Mouse (Mus musculus) lung, adult 2 months (tissue): Measurements from ENCODE around the gene Tcl1. TPM values are rescaled to one million over a fixed set of nuclear protein-coding genes. Genes with fewer than 3 reads are reported as not detected.

ENCODE experiments used
- DNase-seq: peaks from one replicate; pipeline ENCODE4 v3.0.0; 2022
- H3K4me1 ChIP-seq: fragments of 200-500 bp; 2 replicates; pipeline ENCODE4 v1.6.1; 2011; ENCODE audit warnings: low read length; ENCODE audit not compliant: control insufficient read depth, insufficient read depth
- H3K4me3 ChIP-seq: fragments of 200-500 bp; replicated peaks from 2 replicates; pipeline ENCODE3; 2011; ENCODE audit warnings: low read depth, mild to moderate bottlenecking, control low read depth, low read length; ENCODE audit errors: extremely low read depth
- CTCF ChIP-seq: fragments of 200-500 bp; IDR thresholded peaks from 2 replicates; pipeline ENCODE4 v1.5.1; 2011; ENCODE audit warnings: mild to moderate bottlenecking, low read length, control low read depth; ENCODE audit not compliant: insufficient read depth
- POLR2A ChIP-seq: fragments of 200-500 bp; IDR thresholded peaks from 2 replicates; pipeline ENCODE4 v1.6.1; 2011; ENCODE audit warnings: low read depth, mild to moderate bottlenecking, control low read depth, low read length, borderline replicate concordance; ENCODE audit errors: extremely low read depth
- WGBS: fragments of 180-500 bp; shearing (Covaris S2); methylation state at CpG from one replicate; pipeline ENCODE4 v1.1.7; 2018; 5-methylcytosine and 5-hydroxymethylcytosine counted together
- polyA plus RNA-seq: library from polyadenylated mRNA; depleted of rRNA; stranded (reverse); fragments of >200 nt; gene quantifications from 2 replicates; pipeline ENCODE4 v1.2.3, GENCODE M21; 2012; rRNA removed

Gene Tcl1
- not detected in 2 replicates for polyA plus RNA-seq

- DNase-seq: no peak
- WGBS: 83% methylated on average over 22 of the region's 22 CpGs
- TF ChIP-seq POLR2A (no peak), CTCF (no peak)
These were observed at the start of gene Tcl1 for GRCm38 (mm10) chr12:105222601-105223319. Tcl1 (minus strand) TSS chr12:105222793.

GRCm38 (mm10) chr12:105271016-105271965 lies 48.7 kb upstream of the Tcl1 start:
- H3K4me3 ChIP-seq: no peak overlapping the region
- TF ChIP-seq POLR2A (no peak), CTCF (no peak)
- WGBS: 38% methylated on average over 17 of the region's 17 CpGs

More at GRCm38 (mm10) chr12:105222601-105223319, at the start of gene Tcl1:
- H3K4me3 ChIP-seq: no peak within 1 kb of the TSS
- no peaks in the 10 kb centered on the region for H3K4me1 ChIP-seq

GRCm38 (mm10) chr12:105267076-105267475 lies 44.5 kb upstream of the Tcl1 start:
- no peak for TF ChIP-seq POLR2A
- TF ChIP-seq CTCF: no peak
- Histone ChIP-seq H3K4me1 (no peaks in the 10 kb centered on the region), H3K4me3 (no peak overlapping the region)
- no peak for DNase-seq
- WGBS: 65% methylated on average over 5 of the region's 5 CpGs

More at GRCm38 (mm10) chr12:105271016-105271965, 48.7 kb upstream of the Tcl1 start:
- H3K4me1 ChIP-seq: no peaks in the 10 kb centered on the region
- DNase-seq: no peak

GRCm38 (mm10) chr12:105266096-105266495 lies 43.5 kb upstream of the Tcl1 start:
- Histone ChIP-seq H3K4me3 (no peak overlapping the region), H3K4me1 (no peaks in the 10 kb centered on the region)
- TF ChIP-seq CTCF (no peak), POLR2A (no peak)
- no peak for DNase-seq
- whole genome bisulfite sequencing: 7% methylated on average over 3 of the region's 3 CpGs

GRCm38 (mm10) chr12:105259221-105259620 lies 36.6 kb upstream of the Tcl1 start:
- no peak overlapping the region for H3K4me3 ChIP-seq
- no peaks in the 10 kb centered on the region for H3K4me1 ChIP-seq
- TF ChIP-seq CTCF (no peak), POLR2A (no peak)
- 41% methylated on average over 4 of the region's 4 CpGs for WGBS
- DNase-seq: no peak

- Histone ChIP-seq H3K4me1 (no peaks in the 10 kb centered on the region), H3K4me3 (no peak overlapping the region)
- TF ChIP-seq CTCF: peak; percentile 10; the same call in 1 of the 2 replicates
- no peak for TF ChIP-seq POLR2A
- DNase-seq: no peak
- 9% methylated on average over 9 of the region's 9 CpGs for WGBS
These were observed 36.2 kb upstream of the Tcl1 start for GRCm38 (mm10) chr12:105258787-105259186.

- TF ChIP-seq CTCF: no peak
- no peak for TF ChIP-seq POLR2A
- 90% methylated on average over 3 of the region's 3 CpGs for WGBS
- no peak for DNase-seq
- H3K4me1 ChIP-seq: peaks cover under 1% of the 10 kb centered on the region
- H3K4me3 ChIP-seq: no peak overlapping the region
These were observed 31.2 kb upstream of the Tcl1 start for GRCm38 (mm10) chr12:105253796-105254195.

GRCm38 (mm10) chr12:105248763-105249233 lies 26.2 kb upstream of the Tcl1 start:
- WGBS: 3% methylated on average over 9 of the region's 9 CpGs
- H3K4me3 ChIP-seq: no peak overlapping the region
- H3K4me1 ChIP-seq: peaks cover 6% of the 10 kb centered on the region
- no peak for TF ChIP-seq CTCF
- TF ChIP-seq POLR2A: no peak
- no peak for DNase-seq

- Histone ChIP-seq H3K4me3 (no peak overlapping the region), H3K4me1 (no peaks in the 10 kb centered on the region)
- no peak for TF ChIP-seq POLR2A
- no peak for TF ChIP-seq CTCF
- no peak for DNase-seq
- 77% methylated on average over 9 of the region's 9 CpGs for WGBS
These were observed 16.5 kb upstream of the Tcl1 start for GRCm38 (mm10) chr12:105239060-105239459.
